Mouse (Mus musculus) CD8-positive naive resting alpha-beta T cell, adult 57 days (primary cell): Measurements from ENCODE around the gene Olfr1432. TPM values are rescaled to one million over a fixed set of nuclear protein-coding genes. Genes with fewer than 3 reads are reported as not detected.

Experiments
- total RNA-seq: library from RNA; stranded (reverse); gene quantifications from one replicate; pipeline ENCODE4 v1.2.4, GENCODE M21; 2023

The Olfr1432 gene
- not detected for total RNA-seq

GRCm38 (mm10) chr19:12232496-12232895 is at the start of gene Olfr1432:
TSS of gene Olfr1432 (minus strand) at chr19:12232596.

DNA sequence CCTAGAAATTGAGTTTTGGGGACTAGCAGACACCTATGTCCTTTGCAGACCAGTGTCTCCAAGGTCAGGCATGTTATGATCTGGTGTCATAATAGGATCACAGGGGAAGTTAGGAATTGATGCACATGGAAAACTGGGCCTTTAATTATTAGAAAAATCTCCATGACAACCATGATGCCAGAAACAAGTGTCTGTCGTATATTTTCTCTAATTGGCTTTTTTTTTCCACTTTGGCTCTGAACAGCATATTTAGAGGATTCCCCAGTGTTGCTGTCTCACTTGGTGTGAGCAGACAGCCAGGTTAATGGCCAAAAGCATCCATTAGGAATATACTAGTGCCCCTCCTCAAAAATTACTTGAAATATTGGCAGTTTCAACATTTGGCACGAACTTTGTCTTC is 47.2 kb upstream of the Olfr1432 start, which contains the start of gene Olfr1434:
Gene Olfr1434 (plus strand): TSS at position 301 of the 400 bp plus-strand sequence.

DNA sequence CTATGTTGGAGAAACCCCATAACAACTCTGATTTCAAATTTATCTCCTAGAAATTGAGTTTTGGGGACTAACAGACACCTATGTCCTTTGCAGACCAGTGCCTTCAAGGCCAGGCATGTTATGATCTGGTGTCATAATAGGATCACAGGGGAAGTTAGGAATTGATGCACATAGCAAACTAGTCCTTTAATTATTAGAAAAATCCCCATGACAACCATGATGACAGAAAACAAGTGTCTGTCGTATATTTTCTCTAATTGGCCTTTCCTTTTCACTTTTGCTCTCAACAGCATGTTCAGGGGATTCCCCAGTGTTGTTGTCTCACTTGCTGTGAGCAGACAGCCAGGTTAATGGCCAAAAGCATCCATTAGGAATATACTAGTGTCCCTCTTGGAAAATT is 28.3 kb upstream of the Olfr1432 start, which contains the start of gene Olfr235:
Gene Olfr235 (plus strand): TSS at position 301 of the 400 bp plus-strand sequence.

DNA sequence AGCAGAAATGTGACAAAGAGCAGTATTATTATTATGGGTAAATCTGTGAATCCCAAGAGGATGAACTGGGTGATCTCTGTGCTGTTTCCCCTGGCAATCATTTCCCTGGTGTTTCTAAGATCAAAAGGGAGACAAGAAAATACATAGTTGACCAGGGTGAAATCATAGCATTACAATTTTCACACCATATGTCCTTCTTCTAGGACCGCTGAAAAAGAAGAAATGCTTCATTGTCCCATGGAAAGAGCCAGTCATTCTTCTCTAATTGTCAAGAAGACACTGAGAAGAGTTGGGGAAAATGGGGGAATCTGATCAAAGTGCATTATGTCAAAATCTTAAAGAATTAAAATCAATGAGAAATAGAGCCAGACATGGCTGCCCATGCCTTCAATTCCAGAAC is 9.2 kb upstream of the Olfr1432 start, which contains the start of gene Olfr262:
Gene Olfr262 (minus strand): TSS at position 101 of the 400 bp plus-strand sequence.

GRCm38 (mm10) chr19:12200334-12200733 is 32.1 kb downstream of the Olfr1432 start, which contains the start of gene Olfr1431:
TSS of gene Olfr1431 (plus strand) at chr19:12200634.

Other genes with a start within 250 kb of the Olfr1432 start
- not detected for gene Olfr1423, start 191.3 kb downstream of the Olfr1432 start, total RNA-seq
- gene Olfr1424, start 169.9 kb downstream of the Olfr1432 start, total RNA-seq: not detected
- not detected for gene Olfr1425, start 154.9 kb downstream of the Olfr1432 start, total RNA-seq
- not detected for gene Olfr1426, start 140.6 kb downstream of the Olfr1432 start, total RNA-seq
- not detected for gene Olfr1427, start 129.3 kb downstream of the Olfr1432 start, total RNA-seq
- gene Olfr1428, start 116.7 kb downstream of the Olfr1432 start, total RNA-seq: not detected
- gene Olfr76, start 109.4 kb downstream of the Olfr1432 start, total RNA-seq: not detected
- not detected for gene Olfr1555-ps1, start 62.5 kb downstream of the Olfr1432 start, total RNA-seq
- not detected for gene Olfr1431, start 32.0 kb downstream of the Olfr1432 start, total RNA-seq
- gene Olfr262, start 9.1 kb upstream of the Olfr1432 start, total RNA-seq: not detected
- gene Olfr235, start 28.4 kb upstream of the Olfr1432 start, total RNA-seq: not detected
- gene Olfr1434, start 47.3 kb upstream of the Olfr1432 start, total RNA-seq: not detected
- not detected for gene Olfr1436, start 66.5 kb upstream of the Olfr1432 start, total RNA-seq
- not detected for gene Olfr1437, start 92.5 kb upstream of the Olfr1432 start, total RNA-seq
- not detected for gene Olfr1438-ps1, start 103.3 kb upstream of the Olfr1432 start, total RNA-seq
- gene Olfr1440, start 154.7 kb upstream of the Olfr1432 start, total RNA-seq: not detected
- gene Olfr1441, start 184.8 kb upstream of the Olfr1432 start, total RNA-seq: not detected
- gene Pfpl, start 195.3 kb upstream of the Olfr1432 start, total RNA-seq: not detected
- 15.2 TPM for gene Mpeg1, start 228.2 kb upstream of the Olfr1432 start, total RNA-seq